Mouse (Mus musculus): Measurements from ENCODE around the gene Gm10842. TPM values are rescaled to one million over a fixed set of nuclear protein-coding genes. Genes with fewer than 3 reads are reported as not detected.
"Not testable (repeated sequence)": the region's sequence is repeated elsewhere in the genome, so short reads cannot be mapped to it uniquely, and the experiment has no call there.

Gene Gm10842
- total RNA-seq (2021) = not detected
- long read RNA-seq, experiment 1 = 0 reads
- long read RNA-seq, experiment 2 = 0 reads

GRCm38 (mm10) chr11:105146593-105146992 lies at the start of gene Gm10842:
Gm10842 (plus strand) TSS chr11:105146893.
- TF ChIP-seq CTCF (IDR thresholded peaks at IDR 0.05) = no peak
- Histone ChIP-seq H3K27ac (no peak within 1 kb of the TSS), H3K4me3 (no peak within 1 kb of the TSS)
- no peak for DNase-seq
- intact Hi-C loops (cut with DNase I) = no loop called here

DNA sequence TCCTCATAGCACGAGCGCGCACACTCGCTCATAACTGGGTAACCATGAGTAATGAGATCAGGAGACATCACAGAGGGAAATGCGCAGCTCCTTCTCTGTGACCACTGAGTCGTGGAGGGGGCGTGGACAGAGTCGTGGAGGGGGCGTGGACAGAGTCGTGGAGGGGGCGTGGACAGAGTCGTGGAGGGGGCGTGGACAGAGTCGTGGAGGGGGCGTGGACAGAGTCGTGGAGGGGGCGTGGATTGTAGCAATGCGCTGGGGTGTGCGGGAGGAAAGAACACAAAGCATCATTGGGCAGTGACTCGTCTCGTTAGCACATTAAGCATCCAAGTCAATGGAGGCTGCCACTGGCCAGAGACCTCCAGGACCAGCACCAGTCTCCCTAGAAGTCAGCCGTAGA lies 34.2 kb upstream of the Gm10842 start:
- DNase-seq; H3K4me3 ChIP-seq; intact Hi-C loops (cut with DNase I); H3K27ac ChIP-seq: not testable (repeated sequence)

DNA sequence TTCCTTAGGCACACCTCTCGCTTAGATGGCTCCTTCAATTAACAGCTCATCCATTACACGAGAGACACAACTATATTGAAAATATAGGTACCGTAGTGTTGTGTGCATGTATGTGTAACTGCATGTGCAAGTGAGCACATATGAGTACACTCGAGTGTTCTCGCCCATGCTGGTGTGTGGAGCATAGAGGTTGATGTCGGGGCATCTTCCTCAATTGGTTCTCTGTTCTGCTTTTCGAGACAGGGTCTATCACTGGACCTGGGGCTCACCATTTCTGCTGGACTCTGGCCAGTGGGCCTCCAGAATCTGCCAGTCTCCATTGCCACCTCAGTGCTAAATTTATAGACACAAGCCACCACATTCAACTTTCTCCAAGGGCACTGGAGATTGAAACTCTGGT lies 28.9 kb upstream of the Gm10842 start:
- TF ChIP-seq CTCF (IDR thresholded peaks at IDR 0.05) = no peak
- intact Hi-C loops (cut with DNase I) = no loop called here
- Histone ChIP-seq H3K27ac (no peak overlapping the region), H3K4me3 (no peak overlapping the region)
- DNase-seq = no peak

DNA sequence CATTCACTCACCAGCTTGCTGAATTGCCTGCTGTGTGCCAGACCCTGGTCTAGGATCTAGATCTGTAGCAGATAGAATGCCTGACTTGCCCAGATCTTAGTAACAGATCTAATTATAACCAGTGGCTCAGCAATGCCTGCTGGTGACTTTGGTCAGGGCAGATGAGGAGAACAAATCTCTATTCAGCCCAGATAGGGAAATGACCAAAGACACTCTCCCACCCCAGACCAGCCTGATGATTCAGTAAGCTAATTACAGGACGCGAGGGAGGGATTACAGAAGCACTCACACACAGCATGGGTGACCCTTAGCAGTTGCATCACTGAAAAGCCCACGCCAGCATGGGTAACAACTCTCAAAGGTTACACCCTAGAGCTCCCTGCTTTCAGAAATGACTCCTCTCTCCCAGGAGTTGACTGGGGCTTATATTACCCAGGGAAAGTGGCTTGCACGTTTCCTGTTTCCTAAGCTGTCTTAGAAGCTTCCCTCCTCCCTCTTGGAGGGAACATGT lies 26.1 kb upstream of the Gm10842 start:
- Histone ChIP-seq H3K4me3 (no peak overlapping the region), H3K27ac (peak overlapping the region; percentile 72)
- TF ChIP-seq CTCF (IDR thresholded peaks at IDR 0.05) = no peak
- no peak for DNase-seq
- intact Hi-C loops (cut with DNase I) = loop anchor here (10.0 kb wide), 3 partner anchors 144 to 526 kb away; no protein-coding TSS in a partner anchor

- DNase-seq, H3K27ac ChIP-seq, H3K4me3 ChIP-seq: not testable (repeated sequence)
- intact Hi-C loops (cut with DNase I) = loop anchor here (10.0 kb wide), 3 partner anchors 143 to 527 kb away; no protein-coding TSS in a partner anchor
These were observed 24.9 kb upstream of the Gm10842 start for GRCm38 (mm10) chr11:105121792-105122191.

DNA sequence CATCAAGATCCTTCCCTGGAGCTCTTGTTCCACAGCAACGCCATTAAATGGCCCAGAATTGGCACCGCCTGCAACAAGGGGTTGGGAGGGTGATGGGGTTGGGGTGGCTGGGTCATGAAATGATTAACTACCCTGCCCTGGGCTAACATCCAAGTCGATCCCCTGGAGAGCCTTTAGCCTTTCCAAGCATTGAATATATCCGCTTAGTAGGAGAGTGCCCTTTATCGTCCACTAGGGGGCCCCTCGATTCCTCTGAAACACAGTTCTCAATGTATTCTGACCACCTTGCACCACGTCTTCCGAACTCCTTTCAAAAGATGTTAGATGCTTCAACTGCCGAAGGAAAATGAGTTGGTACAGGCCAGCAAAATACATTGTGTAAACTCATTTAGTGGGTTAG lies 22.7 kb upstream of the Gm10842 start:
- TF ChIP-seq CTCF (IDR thresholded peaks at IDR 0.05) = peak; percentile 75
- Histone ChIP-seq H3K4me3 (no peak overlapping the region), H3K27ac (no peak overlapping the region)
- intact Hi-C loops (cut with DNase I) = loop anchor here (10.0 kb wide), 3 partner anchors 141 to 529 kb away; no protein-coding TSS in a partner anchor
- DNase-seq = peak; percentile 46

GRCm38 (mm10) chr11:105125735-105126519 lies 20.8 kb upstream of the Gm10842 start, which contains the start of gene Mettl2:
Mettl2 (plus strand) TSS chr11:105126425.
- Histone ChIP-seq H3K27ac (peak within 1 kb of the TSS; percentile 84), H3K4me3 (peak within 1 kb of the TSS; percentile 100)
- peak; percentile 90 for DNase-seq
- intact Hi-C loops (cut with DNase I) = loop anchor here (5.0 to 10.0 kb wide), 4 partner anchors 56 to 531 kb away; no protein-coding TSS in a partner anchor
- TF ChIP-seq CTCF (IDR thresholded peaks at IDR 0.05) = peak; percentile 80

DNA sequence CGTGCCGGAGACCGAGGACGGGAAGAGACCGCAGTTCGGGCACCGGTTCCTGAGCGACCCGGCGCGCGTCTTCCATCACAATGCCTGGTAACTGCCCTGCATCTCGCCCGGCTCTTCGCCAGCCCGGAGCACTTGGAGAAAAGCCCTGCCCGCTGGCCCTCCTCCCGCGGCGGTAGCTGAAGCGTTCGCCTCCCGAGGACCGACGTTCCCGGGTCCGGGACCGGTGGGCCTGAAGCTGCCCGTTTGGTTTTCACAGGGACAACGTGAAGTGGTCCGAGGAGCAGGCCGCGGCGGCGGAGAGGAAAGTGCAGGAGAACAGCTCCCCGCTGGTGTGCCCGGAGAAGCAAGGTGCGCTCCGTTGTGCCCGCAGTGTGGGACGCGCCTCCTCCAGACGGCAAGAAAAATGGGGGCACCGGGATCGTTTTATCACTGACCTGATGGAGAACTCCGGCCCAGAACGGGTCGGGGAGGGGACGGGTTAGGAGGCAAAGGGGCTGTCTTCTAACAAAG lies 20.1 kb upstream of the Gm10842 start:
- H3K27ac ChIP-seq = peak overlapping the region; percentile 84
- peak overlapping the region; percentile 100 for H3K4me3 ChIP-seq
- no peak for TF ChIP-seq CTCF (IDR thresholded peaks at IDR 0.05)
- no peak for DNase-seq
- intact Hi-C loops (cut with DNase I) = loop anchor here (5.0 to 10.0 kb wide), 4 partner anchors 56 to 532 kb away; no protein-coding TSS in a partner anchor

DNA sequence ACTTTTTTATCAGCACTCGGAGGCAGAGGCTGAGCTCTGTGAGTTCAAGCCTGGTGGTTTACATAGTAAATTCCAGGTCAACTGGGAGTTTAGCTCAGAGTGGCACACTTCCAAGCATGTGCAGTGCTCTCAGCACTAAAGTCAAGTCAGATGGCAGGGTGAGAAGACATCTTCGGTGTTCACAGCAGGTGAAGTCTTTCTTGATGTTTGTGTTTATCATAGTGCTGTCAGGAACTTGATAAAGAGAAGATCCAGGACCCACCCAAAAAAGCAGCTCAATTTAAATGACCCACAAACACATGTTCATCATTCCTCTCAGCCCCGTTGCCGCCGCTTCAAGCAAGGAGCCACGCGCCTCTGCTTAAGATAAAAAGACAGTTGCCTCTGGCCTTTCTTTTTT lies 11.0 kb upstream of the Gm10842 start:
- DNase-seq = no peak
- intact Hi-C loops (cut with DNase I) = no loop called here
- no peak overlapping the region for H3K27ac ChIP-seq
- no peak overlapping the region for H3K4me3 ChIP-seq
- TF ChIP-seq CTCF (IDR thresholded peaks at IDR 0.05) = no peak

DNA sequence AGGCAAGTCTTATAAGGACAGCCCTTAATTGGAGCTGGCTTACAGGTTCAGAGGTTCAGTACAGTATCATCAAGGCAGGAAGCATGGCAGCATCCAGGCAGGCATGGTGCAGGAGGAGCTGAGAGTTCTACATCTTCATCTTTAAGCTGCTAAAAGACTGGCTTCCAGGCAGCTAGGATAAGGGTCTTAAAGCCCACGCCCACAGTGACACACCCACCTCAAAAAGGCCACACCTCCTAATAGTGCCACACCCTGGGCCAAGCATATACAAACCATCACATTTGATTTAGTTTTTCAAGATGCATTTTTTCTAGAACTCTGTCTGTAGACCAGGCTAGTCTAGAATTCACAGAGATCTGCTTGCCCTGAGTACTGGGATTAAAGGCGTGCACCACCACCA lies 9.4 kb upstream of the Gm10842 start:
- H3K4me3 ChIP-seq; intact Hi-C loops (cut with DNase I); H3K27ac ChIP-seq; DNase-seq: not testable (repeated sequence)

DNA sequence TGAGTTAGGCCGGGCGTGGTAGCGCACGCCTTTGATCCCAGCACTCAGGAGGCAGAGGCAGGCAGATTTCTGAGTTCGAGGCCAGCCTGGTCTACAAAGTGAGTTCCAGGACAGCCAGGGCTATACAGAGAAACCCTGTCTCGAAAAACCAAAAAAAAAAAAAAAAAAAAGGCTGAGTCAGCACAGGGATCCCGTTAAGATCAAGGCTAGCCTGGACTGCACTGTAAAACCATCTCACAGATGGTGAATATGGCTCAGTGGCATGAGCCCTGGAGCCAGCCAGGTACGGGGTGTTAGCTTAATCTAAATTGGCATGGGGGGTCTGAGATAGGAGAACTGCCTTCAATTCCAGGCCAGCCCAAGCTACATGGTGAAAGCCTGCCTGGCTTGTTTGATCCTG lies 6.2 kb upstream of the Gm10842 start:
- intact Hi-C loops (cut with DNase I); H3K4me3 ChIP-seq; DNase-seq; H3K27ac ChIP-seq: not testable (repeated sequence)

GRCm38 (mm10) chr11:105141115-105141514 lies 5.6 kb upstream of the Gm10842 start:
- intact Hi-C loops (cut with DNase I) = no loop called here
- no peak for TF ChIP-seq CTCF (IDR thresholded peaks at IDR 0.05)
- no peak overlapping the region for H3K27ac ChIP-seq
- H3K4me3 ChIP-seq = no peak overlapping the region
- DNase-seq = no peak

DNA sequence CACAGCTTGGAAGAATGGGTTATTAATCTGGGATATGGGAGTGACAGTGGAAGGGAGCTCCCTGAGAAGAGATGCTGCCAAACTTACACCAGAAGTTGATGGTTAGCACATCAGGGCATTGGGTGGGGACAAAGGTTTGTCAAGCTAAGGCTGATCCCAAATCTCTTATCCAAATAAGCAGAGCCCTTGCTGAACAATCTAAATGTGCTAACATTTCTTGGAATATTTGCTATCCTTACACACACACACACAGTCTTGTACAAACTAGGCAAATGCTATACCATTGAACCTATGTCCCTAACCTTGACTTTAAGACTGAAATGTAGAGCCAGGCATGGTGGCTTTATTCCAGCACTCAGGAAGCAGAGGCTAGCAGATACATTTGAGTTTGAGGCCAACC lies 3.1 kb upstream of the Gm10842 start:
- intact Hi-C loops (cut with DNase I) = no loop called here
- H3K4me3 ChIP-seq = no peak overlapping the region
- H3K27ac ChIP-seq = no peak overlapping the region
- no peak for TF ChIP-seq CTCF (IDR thresholded peaks at IDR 0.05)
- DNase-seq = no peak
